10 mouse cellular contexts compared by ENCODE assay signal in genomic region chrX:11444261-11444725, GRCm38 (mm10).
DNase-seq lines count a peak whose midpoint lies in the region; ATAC-seq and TF ChIP-seq lines count a peak whose summit lies in the region.
"Had no signal": no experiment of that assay in that cellular context is flagged by ENCODE, and none has a peak within 500 bp of the region (broad histone marks: within the 10 kb centered on the region; RNA-seq: fewer than 3 reads in every experiment).

No protein-coding gene starts in this region.

- peak; percentile 35; the same call in 1 of the 2 replicates for ATAC-seq in lung, embryonic 14.5 days (ENCODE audit: insufficient read depth)
- ATAC-seq in common myeloid progenitor, adult 5-6 weeks (replicated peaks; ENCODE audit: low read depth, poor library complexity, severe bottlenecking) = peak; percentile 43
- peak; percentile 58 for ATAC-seq in megakaryocyte progenitor cell, adult 5-6 weeks (replicated peaks; ENCODE audit: poor library complexity)
- ATAC-seq: forebrain, embryonic 16.5 days had no signal

- 0 out of 2 replicates have a peak, but pooled peaks cover 4% of the 10 kb centered on the region for H3K4me1 ChIP-seq in lung, embryonic 14.5 days (ENCODE audit: insufficient read depth)

- intact Hi-C loops in heart, postnatal 36 days (cut with DNase I) = no loop called here

- no peak for TF ChIP-seq CTCF in lung, embryonic 14.5 days (IDR thresholded peaks at IDR 0.05; ENCODE audit: low read depth)

- H3K27ac ChIP-seq in lung, embryonic 14.5 days (ENCODE audit: low read depth) = no peak overlapping the region

- H3K27me3 ChIP-seq in lung, embryonic 14.5 days (ENCODE audit: insufficient read depth, low read length) = no peaks in the 10 kb centered on the region

- DNase-seq in lung, embryonic 14.5 days = peak; percentile 40
- no peak for DNase-seq in lung, postnatal 25 days (ENCODE audit: low spot score)
- peak; percentile 22 to 38 for DNase-seq in heart, postnatal 36 days
- no peak for DNase-seq in right cerebral cortex, postnatal 10 days (ENCODE audit: low spot score in 2 of 2)
- no peak for DNase-seq in frontal cortex, postnatal 36 days (ENCODE audit: low spot score in 2 of 2)
- no peak for DNase-seq in Muller cell, postnatal 12 days (ENCODE audit: inconsistent ontology term)

- no peak overlapping the region for H3K4me2 ChIP-seq in lung, embryonic 14.5 days

- no peak overlapping the region for H3K9ac ChIP-seq in lung, embryonic 14.5 days

- H3K36me3 ChIP-seq in lung, embryonic 14.5 days (ENCODE audit: insufficient read depth) = no peaks in the 10 kb centered on the region

- 59% methylated on average over 10 of the region's 10 CpGs for WGBS in lung, embryonic 14.5 days

- no peaks in the 10 kb centered on the region for H3K9me3 ChIP-seq in lung, embryonic 14.5 days (ENCODE audit: low read depth, low read length)

- H3K4me3 ChIP-seq in lung, embryonic 14.5 days (ENCODE audit: low read depth, low read length) = no peak overlapping the region
- H3K4me3 ChIP-seq: myocyte had no signal

Comparison
In these comparisons a context has a peak if more than half of its experiments do, and no peak if none do; other contexts are left out.
1. DNase-seq: peak in lung, embryonic 14.5 days (single experiment) and heart, postnatal 36 days (2 of 2); none in lung, postnatal 25 days (single experiment), right cerebral cortex, postnatal 10 days (0 of 2), frontal cortex, postnatal 36 days (0 of 2) and Muller cell, postnatal 12 days (single experiment).
2. Peak in every context shown above with its lines, with median percentiles within 50 percentile points of each other: ATAC-seq.